Mouse (Mus musculus) forebrain, embryonic 13.5 days (tissue): ENCODE results near the gene Mbd3. TPM values are rescaled to one million over a fixed set of nuclear protein-coding genes. Genes with fewer than 3 reads are reported as not detected.
A peak's percentile ranks its signal among the peaks of the same experiment; 100 is the strongest.

Experiments
- ATAC-seq: fragments of 200-750 bp; cut with Nextera tagmentation; 2 replicates; pipeline ENCODE4 v1.8.0; 2017
- H3K27ac ChIP-seq: fragments of 300-500 bp; sonication (generic); 2 replicates; pipeline ENCODE4 v1.5.1; 2015; ENCODE audit warnings: inconsistent platforms, mild to moderate bottlenecking, moderate library complexity
- H3K27me3 ChIP-seq: fragments of 300-500 bp; sonication (generic); 2 replicates; pipeline ENCODE4 v1.6.1; 2015; ENCODE audit warnings: mild to moderate bottlenecking, inconsistent platforms
- H3K36me3 ChIP-seq: fragments of 300-500 bp; sonication (generic); 2 replicates; pipeline ENCODE4 v1.6.1; 2015; ENCODE audit warnings: mild to moderate bottlenecking, inconsistent platforms; ENCODE audit not compliant: poor library complexity, severe bottlenecking
- H3K4me1 ChIP-seq: fragments of 300-500 bp; sonication (generic); 2 replicates; pipeline ENCODE4 v1.6.1; 2015; ENCODE audit warnings: inconsistent platforms
- H3K4me2 ChIP-seq: fragments of 300-500 bp; sonication (generic); 2 replicates; pipeline ENCODE4 v1.6.1; 2015; ENCODE audit warnings: inconsistent platforms, mild to moderate bottlenecking, moderate library complexity
- H3K4me3 ChIP-seq: fragments of 300-500 bp; sonication (generic); 2 replicates; pipeline ENCODE4 v1.5.1; 2015; ENCODE audit warnings: mild to moderate bottlenecking, inconsistent platforms
- H3K9ac ChIP-seq: fragments of 300-500 bp; sonication (generic); 2 replicates; pipeline ENCODE4 v1.6.1; 2015; ENCODE audit warnings: mild to moderate bottlenecking, inconsistent platforms
- H3K9me3 ChIP-seq: fragments of 300-500 bp; sonication (generic); replicated peaks from 2 replicates; pipeline ENCODE4 v1.6.1; 2016; ENCODE audit warnings: inconsistent platforms
- WGBS: fragments of 180-500 bp; shearing (Covaris S2); methylation state at CpG from one replicate; pipeline ENCODE4 v1.1.7; 2015; 5-methylcytosine and 5-hydroxymethylcytosine counted together
- microRNA-seq: library from miRNA; unstranded; fragments of <30 nt; microRNA quantifications from one replicate; pipeline ENCODE4, GENCODE M21; 2016
- polyA plus RNA-seq: library from polyadenylated mRNA; unstranded; fragments of >200 nt; fragmentation: Nextera tagmentation; extraction: Ambion mirVana; gene quantifications from 2 replicates; pipeline ENCODE4 v1.2.1, GENCODE M21; 2015

Gene Mbd3
- polyA plus RNA-seq, 1 experiment from 2014 or later = 304 TPM

GRCm38 (mm10) chr10:80343425-80343895, 55.9 kb downstream of the Mbd3 start:
- 31% methylated on average over 13 of the region's 13 CpGs for WGBS
- peaks cover 90% of the 10 kb centered on the region for H3K27me3 ChIP-seq
- no peak overlapping the region for H3K9ac ChIP-seq
- no peaks in the 10 kb centered on the region for H3K9me3 ChIP-seq
- peaks cover 33% of the 10 kb centered on the region for H3K4me1 ChIP-seq
- no peaks in the 10 kb centered on the region for H3K36me3 ChIP-seq
- peak overlapping the region; percentile 53 for H3K4me2 ChIP-seq
- peak overlapping the region; percentile 30 for H3K4me3 ChIP-seq
- ATAC-seq = peak; percentile 13; the same call in 1 of the 2 replicates
- no peak overlapping the region for H3K27ac ChIP-seq

DNA sequence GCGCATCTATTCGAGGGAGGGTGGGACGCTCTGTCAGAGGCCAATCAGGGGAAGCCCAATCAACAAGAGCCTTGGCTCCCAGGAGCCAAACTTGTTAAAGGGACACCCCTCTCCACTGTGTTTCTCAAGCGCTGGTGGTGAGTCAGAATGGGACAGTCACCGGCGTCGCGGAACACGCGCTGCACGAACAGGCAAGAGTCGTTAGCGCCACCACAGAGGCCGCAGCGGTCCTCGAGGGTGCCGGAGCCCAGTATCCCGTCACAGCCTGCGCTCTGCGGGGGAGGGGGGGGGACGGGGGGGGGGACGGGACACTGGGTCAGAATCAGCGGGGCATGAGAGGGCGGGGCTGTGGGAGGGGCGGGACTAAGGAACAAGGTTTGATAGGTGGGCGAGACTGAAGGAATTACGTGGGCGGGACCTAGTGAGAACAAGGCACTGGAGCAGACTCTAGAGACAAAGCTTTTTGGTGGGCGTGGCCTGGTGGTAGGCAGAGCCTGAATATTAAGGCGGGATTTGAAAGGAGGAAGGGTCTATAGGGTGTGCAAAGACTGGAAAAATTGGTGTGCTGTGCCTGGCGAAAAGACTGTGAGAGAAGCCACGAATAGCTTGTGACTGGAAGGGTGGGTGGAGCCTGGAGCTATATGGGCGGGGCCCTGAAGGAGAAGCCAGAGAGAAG, 56.5 kb downstream of the Mbd3 start:
- peak overlapping the region; percentile 53 for H3K4me2 ChIP-seq

More for the DNA sequence above, 56.5 kb downstream of the Mbd3 start:
- ATAC-seq = peak; percentile 75
- under 1% methylated on average over 28 of the region's 33 CpGs for WGBS
- Histone ChIP-seq H3K4me3 (peak overlapping the region; percentile 30), H3K27me3 (peaks cover 84% of the 10 kb centered on the region), H3K36me3 (no peaks in the 10 kb centered on the region), H3K9ac (peak overlapping the region; percentile 0; the same call in 1 of the 2 replicates), H3K9me3 (no peaks in the 10 kb centered on the region), H3K4me1 (peaks cover 28% of the 10 kb centered on the region), H3K27ac (no peak overlapping the region)

Small RNA genes within 50 kb of the gene (microRNA-seq; reads per million reads assigned to microRNA genes)
- gene Gm22721 = not detected

Other genes with a start within 250 kb of the Mbd3 start
- gene Cirbp, start 233.6 kb downstream of the Mbd3 start, polyA plus RNA-seq = 274 and 308 TPM in 2 replicates
- 12.2 and 12.6 TPM in 2 replicates for gene 1600002K03Rik, start 226.6 kb downstream of the Mbd3 start, polyA plus RNA-seq
- 17.7 and 19.5 TPM in 2 replicates for gene Efna2, start 220.1 kb downstream of the Mbd3 start, polyA plus RNA-seq
- 62.1 and 64.7 TPM in 2 replicates for gene Mum1, start 173.1 kb downstream of the Mbd3 start, polyA plus RNA-seq
- gene Ndufs7, start 150.4 kb downstream of the Mbd3 start, polyA plus RNA-seq = 267 and 274 TPM in 2 replicates
- gene Gamt, start 138.5 kb downstream of the Mbd3 start, polyA plus RNA-seq = 18.2 and 18.3 TPM in 2 replicates
- gene Dazap1, start 138.1 kb downstream of the Mbd3 start, polyA plus RNA-seq = 61.7 and 64.9 TPM in 2 replicates
- 805 and 828 TPM in 2 replicates for gene Rps15, start 107.1 kb downstream of the Mbd3 start, polyA plus RNA-seq
- gene Apc2, start 103.6 kb downstream of the Mbd3 start, polyA plus RNA-seq = 129 and 140 TPM in 2 replicates
- 42.7 and 43.3 TPM in 2 replicates for gene 2310011J03Rik, start 79.0 kb downstream of the Mbd3 start, polyA plus RNA-seq
- gene Pcsk4, start 70.1 kb downstream of the Mbd3 start, polyA plus RNA-seq = 2.9 and 3.0 TPM in 2 replicates
- 2.0 and 3.0 TPM in 2 replicates for gene Reep6, start 69.6 kb downstream of the Mbd3 start, polyA plus RNA-seq
- gene Adamtsl5, start 51.1 kb downstream of the Mbd3 start, polyA plus RNA-seq = 0.18 and 0.21 TPM in 2 replicates
- gene Plk5, start 43.1 kb downstream of the Mbd3 start, polyA plus RNA-seq = 0.40 and 0.64 TPM in 2 replicates
- 15.5 and 16.6 TPM in 2 replicates for gene Mex3d, start 11.9 kb downstream of the Mbd3 start, polyA plus RNA-seq
- gene Uqcr11, start 7.3 kb upstream of the Mbd3 start, polyA plus RNA-seq = 593 and 623 TPM in 2 replicates
- gene Tcf3, start 34.1 kb upstream of the Mbd3 start, polyA plus RNA-seq = 112 and 119 TPM in 2 replicates
- 0.35 and 0.57 TPM in 2 replicates for gene Onecut3, start 95.3 kb upstream of the Mbd3 start, polyA plus RNA-seq
- gene Atp8b3, start 139.6 kb upstream of the Mbd3 start, polyA plus RNA-seq = 0.33 and 0.36 TPM in 2 replicates
- gene Rexo1, start 162.0 kb upstream of the Mbd3 start, polyA plus RNA-seq = 27.5 and 30.8 TPM in 2 replicates
- 6.6 and 7.5 TPM in 2 replicates for gene Klf16, start 177.8 kb upstream of the Mbd3 start, polyA plus RNA-seq
- gene Abhd17a, start 190.8 kb upstream of the Mbd3 start, polyA plus RNA-seq = 72.3 and 74.9 TPM in 2 replicates
- 56.7 and 69.6 TPM in 2 replicates for gene Scamp4, start 203.3 kb upstream of the Mbd3 start, polyA plus RNA-seq
- gene Adat3, start 203.3 kb upstream of the Mbd3 start, polyA plus RNA-seq = 4.8 and 6.7 TPM in 2 replicates
- gene Gm49322, start 206.5 kb upstream of the Mbd3 start, polyA plus RNA-seq = 4.0 and 4.4 TPM in 2 replicates
- 55.0 and 73.2 TPM in 2 replicates for gene Csnk1g2, start 223.3 kb upstream of the Mbd3 start, polyA plus RNA-seq